Mouse (Mus musculus): ENCODE measurements around the gene L1cam. TPM values are rescaled to one million over a fixed set of nuclear protein-coding genes. Genes with fewer than 3 reads are reported as not detected.

L1cam gene
- 0.11 and 0.38 TPM in 2 replicates for polyA plus RNA-seq (2016; fragmentation: Nextera tagmentation; extraction: Ambion mirVana)

GRCm38 (mm10) chrX:73895719-73896118, at the start of gene L1cam:
Gene L1cam, minus strand, starts transcription at chrX:73896105.
- H3K9me3 ChIP-seq (replicated peaks) = no peaks in the 10 kb centered on the region
- no peak for ATAC-seq
- no peak within 1 kb of the TSS for H3K4me3 ChIP-seq
- 14% methylated on average over 2 of the region's 2 CpGs for WGBS (ENCODE audit: insufficient replicate concordance)
- no peak within 1 kb of the TSS for H3K27ac ChIP-seq
- 0 out of 2 replicates have a peak, but pooled peaks cover 5% of the 10 kb centered on the region for H3K27me3 ChIP-seq (replicated peaks)
- H3K4me2 ChIP-seq = no peak within 1 kb of the TSS
- H3K36me3 ChIP-seq = no peaks in the 10 kb centered on the region
- H3K9ac ChIP-seq = no peak within 1 kb of the TSS
- H3K4me1 ChIP-seq = no peaks in the 10 kb centered on the region

DNA sequence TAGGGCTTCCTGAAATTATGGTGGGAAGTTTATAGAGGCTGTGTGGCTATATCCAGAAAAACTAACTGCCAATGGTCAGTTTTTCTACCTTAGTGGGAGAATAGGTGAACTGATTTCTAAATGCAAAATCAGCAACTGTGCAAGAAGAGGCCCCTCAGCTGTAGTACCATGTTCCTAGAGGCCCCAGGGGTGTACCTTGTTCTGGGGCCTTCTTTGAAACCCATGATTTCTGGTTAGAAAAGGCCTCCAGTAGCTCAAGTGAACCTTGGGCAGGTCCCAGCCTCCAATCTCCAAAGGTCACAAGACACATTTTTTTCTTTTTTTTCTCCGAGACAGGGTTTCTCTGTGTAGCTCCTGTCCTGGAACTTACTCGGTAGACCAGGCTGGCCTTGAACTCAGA, 46.4 kb upstream of the L1cam start:
- no peak overlapping the region for H3K9ac ChIP-seq
- H3K4me1 ChIP-seq = no peaks in the 10 kb centered on the region
- WGBS (ENCODE audit: insufficient replicate concordance) = 77% methylated on average over 2 of the region's 2 CpGs
- ATAC-seq = no peak
- peaks cover 62% of the 10 kb centered on the region for H3K36me3 ChIP-seq
- H3K27me3 ChIP-seq (replicated peaks) = no peaks in the 10 kb centered on the region
- H3K4me3 ChIP-seq = no peak overlapping the region
- no peaks in the 10 kb centered on the region for H3K9me3 ChIP-seq (replicated peaks)
- no peak overlapping the region for H3K27ac ChIP-seq
- no peak overlapping the region for H3K4me2 ChIP-seq

GRCm38 (mm10) chrX:73941860-73942259, 46.0 kb upstream of the L1cam start:
- H3K4me2 ChIP-seq = no peak overlapping the region
- no peak overlapping the region for H3K27ac ChIP-seq
- WGBS (ENCODE audit: insufficient replicate concordance) = 61% methylated on average over 2 of the region's 2 CpGs
- no peak overlapping the region for H3K4me3 ChIP-seq
- no peaks in the 10 kb centered on the region for H3K9me3 ChIP-seq (replicated peaks)
- peaks cover 58% of the 10 kb centered on the region for H3K36me3 ChIP-seq
- no peak overlapping the region for H3K9ac ChIP-seq
- no peaks in the 10 kb centered on the region for H3K27me3 ChIP-seq (replicated peaks)
- no peak for ATAC-seq
- no peaks in the 10 kb centered on the region for H3K4me1 ChIP-seq

GRCm38 (mm10) chrX:73931871-73932270, 36.0 kb upstream of the L1cam start:
- no peak for ATAC-seq
- no peaks in the 10 kb centered on the region for H3K27me3 ChIP-seq (replicated peaks)
- no peak overlapping the region for H3K4me3 ChIP-seq
- 45% methylated on average over 2 of the region's 2 CpGs for WGBS (ENCODE audit: insufficient replicate concordance)
- no peak overlapping the region for H3K27ac ChIP-seq
- peaks cover 34% of the 10 kb centered on the region for H3K4me1 ChIP-seq
- no peaks in the 10 kb centered on the region for H3K9me3 ChIP-seq (replicated peaks)
- no peak overlapping the region for H3K9ac ChIP-seq
- H3K4me2 ChIP-seq = no peak overlapping the region
- no peaks in the 10 kb centered on the region for H3K36me3 ChIP-seq

GRCm38 (mm10) chrX:73930402-73931062, 34.6 kb upstream of the L1cam start, which contains the start of gene Renbp:
Gene Renbp, minus strand, starts transcription at chrX:73930850.
- 37% methylated on average over 17 of the region's 17 CpGs for WGBS (ENCODE audit: insufficient replicate concordance)
- H3K9ac ChIP-seq = peak within 1 kb of the TSS; percentile 44; the same call in 1 of the 2 replicates
- peaks cover 34% of the 10 kb centered on the region for H3K4me1 ChIP-seq

GRCm38 (mm10) chrX:73922550-73922882, 26.6 kb upstream of the L1cam start:
- H3K4me1 ChIP-seq = peaks cover 11% of the 10 kb centered on the region
- H3K36me3 ChIP-seq = peaks cover 27% of the 10 kb centered on the region
- H3K9ac ChIP-seq = peak overlapping the region; percentile 76
- peak overlapping the region; percentile 81 for H3K4me2 ChIP-seq
- 70% methylated on average over 8 of the region's 8 CpGs for WGBS (ENCODE audit: insufficient replicate concordance)
- H3K27ac ChIP-seq = peak overlapping the region; percentile 81
- peak overlapping the region; percentile 69 for H3K4me3 ChIP-seq
- no peak for ATAC-seq
- no peaks in the 10 kb centered on the region for H3K9me3 ChIP-seq (replicated peaks)
- H3K27me3 ChIP-seq (replicated peaks) = 0 out of 2 replicates have a peak, but pooled peaks cover 6% of the 10 kb centered on the region

More at GRCm38 (mm10) chrX:73930402-73931062, 34.6 kb upstream of the L1cam start, which contains the start of gene Renbp:
- Histone ChIP-seq H3K4me2 (peak within 1 kb of the TSS; percentile 60), H3K4me3 (peak within 1 kb of the TSS; percentile 36), H3K36me3 (no peaks in the 10 kb centered on the region), H3K9me3 (replicated peaks) (no peaks in the 10 kb centered on the region), H3K27ac (no peak within 1 kb of the TSS), H3K27me3 (replicated peaks) (no peaks in the 10 kb centered on the region)
- ATAC-seq = peak; percentile 95

- Histone ChIP-seq H3K27ac (peak within 1 kb of the TSS; percentile 81), H3K9me3 (replicated peaks) (no peaks in the 10 kb centered on the region), H3K9ac (peak within 1 kb of the TSS; percentile 76), H3K27me3 (replicated peaks) (0 out of 2 replicates have a peak, but pooled peaks cover 6% of the 10 kb centered on the region), H3K4me3 (peak within 1 kb of the TSS; percentile 69), H3K4me2 (peak within 1 kb of the TSS; percentile 81), H3K36me3 (peaks cover 32% of the 10 kb centered on the region), H3K4me1 (peaks cover 11% of the 10 kb centered on the region)
- WGBS (ENCODE audit: insufficient replicate concordance) = 5% methylated on average over 43 of the region's 43 CpGs
- ATAC-seq = peak; percentile 97
Observed at GRCm38 (mm10) chrX:73921823-73922549, 26.1 kb upstream of the L1cam start, which contains the start of the genes Arhgap4 and Naa10. Gene Arhgap4, minus strand, starts transcription at chrX:73921870. Gene Naa10, minus strand, starts transcription at chrX:73921944.

- Histone ChIP-seq H3K27me3 (replicated peaks) (0 out of 2 replicates have a peak, but pooled peaks cover 6% of the 10 kb centered on the region), H3K9me3 (replicated peaks) (no peaks in the 10 kb centered on the region), H3K9ac (peak overlapping the region; percentile 76), H3K4me3 (peak overlapping the region; percentile 69), H3K4me1 (peaks cover 11% of the 10 kb centered on the region), H3K27ac (peak overlapping the region; percentile 81), H3K4me2 (peak overlapping the region; percentile 81), H3K36me3 (peaks cover 37% of the 10 kb centered on the region)
- 6% methylated on average over 34 of the region's 34 CpGs for WGBS (ENCODE audit: insufficient replicate concordance)
- peak; percentile 10 for ATAC-seq
Observed at GRCm38 (mm10) chrX:73921285-73921822, 25.4 kb upstream of the L1cam start.

DNA sequence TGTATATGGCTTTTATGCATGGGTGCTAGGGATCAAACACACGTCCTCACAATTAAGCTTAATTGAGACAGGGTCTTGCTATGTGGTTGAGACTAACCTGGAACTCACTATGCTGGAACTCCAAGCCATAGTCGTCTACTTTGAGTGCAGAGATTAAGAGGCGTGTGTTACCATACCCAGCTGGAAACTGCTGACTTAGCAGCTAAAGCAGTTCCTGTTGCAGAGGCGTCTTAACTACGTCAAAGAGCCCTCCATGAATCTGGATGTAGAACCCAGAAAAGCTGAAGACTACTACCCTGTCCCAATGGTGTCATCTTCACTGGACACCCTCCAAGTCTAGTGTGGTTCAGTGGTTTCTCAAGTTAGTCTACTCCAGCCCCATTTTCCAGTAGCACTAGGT, 22.7 kb upstream of the L1cam start:
- no peaks in the 10 kb centered on the region for H3K9me3 ChIP-seq (replicated peaks)
- no peak overlapping the region for H3K27ac ChIP-seq
- H3K4me3 ChIP-seq = no peak overlapping the region
- 75% methylated on average over 5 of the region's 5 CpGs for WGBS (ENCODE audit: insufficient replicate concordance)
- H3K36me3 ChIP-seq = peaks cover 37% of the 10 kb centered on the region
- 0 out of 2 replicates have a peak, but pooled peaks cover 6% of the 10 kb centered on the region for H3K27me3 ChIP-seq (replicated peaks)
- no peak for ATAC-seq
- H3K9ac ChIP-seq = no peak overlapping the region
- peaks cover 29% of the 10 kb centered on the region for H3K4me1 ChIP-seq
- no peak overlapping the region for H3K4me2 ChIP-seq

DNA sequence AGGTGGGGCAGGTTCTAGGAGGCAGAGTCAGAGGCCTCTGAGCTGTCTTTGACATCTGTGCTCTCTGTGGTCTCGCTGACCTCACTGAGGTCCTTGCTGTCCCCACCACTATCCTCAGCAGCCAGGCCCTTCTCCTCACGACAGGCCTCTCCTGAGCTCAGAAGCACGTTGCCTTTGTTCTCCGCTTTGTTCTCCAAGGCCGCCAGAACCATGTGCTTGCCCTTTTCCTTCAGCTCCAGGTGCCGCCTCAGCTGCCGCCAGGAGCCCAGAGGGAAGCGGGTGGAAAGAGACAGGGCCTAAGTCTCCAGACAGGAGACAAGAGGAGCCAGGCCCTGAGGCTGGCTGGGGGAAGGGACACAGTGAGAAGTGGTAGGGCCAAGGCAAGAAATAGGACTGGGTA, 21.0 kb upstream of the L1cam start:
- H3K4me2 ChIP-seq = no peak overlapping the region
- no peak overlapping the region for H3K27ac ChIP-seq
- H3K9me3 ChIP-seq (replicated peaks) = no peaks in the 10 kb centered on the region
- ATAC-seq = no peak
- H3K27me3 ChIP-seq (replicated peaks) = 0 out of 2 replicates have a peak, but pooled peaks cover 5% of the 10 kb centered on the region
- H3K4me3 ChIP-seq = no peak overlapping the region
- peaks cover 37% of the 10 kb centered on the region for H3K36me3 ChIP-seq
- H3K4me1 ChIP-seq = peaks cover 30% of the 10 kb centered on the region
- WGBS (ENCODE audit: insufficient replicate concordance) = 80% methylated on average over 8 of the region's 8 CpGs
- H3K9ac ChIP-seq = no peak overlapping the region

- H3K36me3 ChIP-seq = peaks cover 36% of the 10 kb centered on the region
- H3K4me2 ChIP-seq = peak overlapping the region; percentile 74
- peaks cover 46% of the 10 kb centered on the region for H3K4me1 ChIP-seq
- H3K9ac ChIP-seq = peak overlapping the region; percentile 46; the same call in 1 of the 2 replicates
- no peaks in the 10 kb centered on the region for H3K27me3 ChIP-seq (replicated peaks)
- peak overlapping the region; percentile 82 for H3K27ac ChIP-seq
- peak overlapping the region; percentile 48 for H3K4me3 ChIP-seq
- H3K9me3 ChIP-seq (replicated peaks) = no peaks in the 10 kb centered on the region
- 14% methylated on average over 31 of the region's 31 CpGs for WGBS (ENCODE audit: insufficient replicate concordance)
- peak; percentile 96 for ATAC-seq
Observed at GRCm38 (mm10) chrX:73914827-73915703, 19.2 kb upstream of the L1cam start.
